Mouse (Mus musculus) liver, embryonic 16.5 days (tissue): ENCODE data around the gene Arl14ep. TPM values are rescaled to one million over a fixed set of nuclear protein-coding genes. Genes with fewer than 3 reads are reported as not detected.

Experiments used
- ATAC-seq: fragments of 200-750 bp; cut with Nextera tagmentation; 2 replicates; pipeline ENCODE4 v1.8.0; 2017; ENCODE audit warnings: low read depth, mild to moderate bottlenecking, moderate number of reproducible peaks, moderate library complexity
- H3K27ac ChIP-seq: fragments of 300-500 bp; sonication (generic); 2 replicates; pipeline ENCODE4 v1.5.1; 2014; ENCODE audit warnings: mild to moderate bottlenecking, low read length
- H3K27me3 ChIP-seq: fragments of 300-500 bp; sonication (generic); 2 replicates; pipeline ENCODE4 v1.6.1; 2014; ENCODE audit warnings: low read depth, low read length, mixed read lengths; ENCODE audit not compliant: control insufficient read depth, insufficient read depth
- H3K36me3 ChIP-seq: fragments of 300-500 bp; sonication (generic); 2 replicates; pipeline ENCODE4 v1.6.1; 2014; ENCODE audit warnings: mild to moderate bottlenecking; ENCODE audit not compliant: control insufficient read depth, insufficient read depth
- H3K4me1 ChIP-seq: fragments of 300-500 bp; sonication (generic); 2 replicates; pipeline ENCODE4 v1.6.1; 2014; ENCODE audit warnings: low read depth, low read length, mixed read lengths; ENCODE audit not compliant: control insufficient read depth
- H3K4me2 ChIP-seq: fragments of 300-500 bp; sonication (generic); 2 replicates; pipeline ENCODE4 v1.6.1; 2014; ENCODE audit warnings: low read depth, low read length, mixed read lengths
- H3K4me3 ChIP-seq: fragments of 300-500 bp; sonication (generic); 2 replicates; pipeline ENCODE4 v1.5.1; 2014; ENCODE audit warnings: low read depth, mild to moderate bottlenecking, low read length
- H3K9ac ChIP-seq: fragments of 300-500 bp; sonication (generic); 2 replicates; pipeline ENCODE4 v1.6.1; 2014; ENCODE audit warnings: low read depth, low read length
- H3K9me3 ChIP-seq: fragments of 300-500 bp; sonication (generic); replicated peaks from 2 replicates; pipeline ENCODE4 v1.6.1; 2016; ENCODE audit warnings: low read length; ENCODE audit not compliant: control insufficient read depth
- WGBS: fragments of 180-500 bp; shearing (Covaris S2); extraction: QIAGEN DNeasy Blood & Tissue Kit; methylation state at CpG from one replicate; pipeline ENCODE4 v1.1.7; 2014; ENCODE audit not compliant: insufficient replicate concordance; 5-methylcytosine and 5-hydroxymethylcytosine counted together
- polyA plus RNA-seq: library from polyadenylated mRNA; unstranded; fragments of >200 nt; fragmentation: Nextera tagmentation; extraction: Ambion mirVana; gene quantifications from 2 replicates; pipeline ENCODE4 v1.2.1, GENCODE M21; 2015

Arl14ep gene
- polyA plus RNA-seq, 1 experiment from 2014 or later: 7.2 TPM

GRCm38 (mm10) chr2:106984945-106985344, 10.7 kb upstream of the Arl14ep start:
- 52% methylated on average over 2 of the region's 2 CpGs for WGBS
- Histone ChIP-seq H3K4me1 (no peaks in the 10 kb centered on the region), H3K36me3 (no peaks in the 10 kb centered on the region), H3K4me2 (no peak overlapping the region), H3K27ac (no peak overlapping the region), H3K4me3 (no peak overlapping the region), H3K27me3 (no peaks in the 10 kb centered on the region), H3K9me3 (no peaks in the 10 kb centered on the region), H3K9ac (no peak overlapping the region)
- ATAC-seq: no peak

GRCm38 (mm10) chr2:106982503-106982902, 8.3 kb upstream of the Arl14ep start:
- no peak overlapping the region for H3K4me2 ChIP-seq
- WGBS: 40% methylated on average over 6 of the region's 6 CpGs
- no peak overlapping the region for H3K4me3 ChIP-seq
- no peaks in the 10 kb centered on the region for H3K4me1 ChIP-seq
- no peak overlapping the region for H3K27ac ChIP-seq
- no peaks in the 10 kb centered on the region for H3K27me3 ChIP-seq
- H3K9ac ChIP-seq: no peak overlapping the region
- H3K9me3 ChIP-seq: no peaks in the 10 kb centered on the region
- no peaks in the 10 kb centered on the region for H3K36me3 ChIP-seq
- ATAC-seq: no peak

- Histone ChIP-seq H3K4me3 (no peak overlapping the region), H3K9me3 (no peaks in the 10 kb centered on the region), H3K36me3 (no peaks in the 10 kb centered on the region), H3K9ac (no peak overlapping the region), H3K4me2 (no peak overlapping the region), H3K27ac (no peak overlapping the region), H3K4me1 (peaks cover 6% of the 10 kb centered on the region), H3K27me3 (no peaks in the 10 kb centered on the region)
- no peak for ATAC-seq
- 59% methylated on average over 3 of the region's 3 CpGs for WGBS
Measured at GRCm38 (mm10) chr2:106976472-106976871, 2.2 kb upstream of the Arl14ep start.

GRCm38 (mm10) chr2:106973332-106973958, 779 bp downstream of the Arl14ep start:
- peak overlapping the region; percentile 65 for H3K4me2 ChIP-seq
- WGBS: 50% methylated on average over 17 of the region's 17 CpGs

GRCm38 (mm10) chr2:106972851-106973250, 1.4 kb downstream of the Arl14ep start:
- Histone ChIP-seq H3K36me3 (no peaks in the 10 kb centered on the region), H3K9ac (no peak overlapping the region), H3K27ac (no peak overlapping the region), H3K27me3 (no peaks in the 10 kb centered on the region), H3K9me3 (no peaks in the 10 kb centered on the region), H3K4me1 (peaks cover 6% of the 10 kb centered on the region), H3K4me2 (peak overlapping the region; percentile 65; the same call in 1 of the 2 replicates), H3K4me3 (no peak overlapping the region)
- no peak for ATAC-seq
- WGBS: 79% methylated on average over 6 of the region's 6 CpGs

More at GRCm38 (mm10) chr2:106973332-106973958, 779 bp downstream of the Arl14ep start:
- H3K4me3 ChIP-seq: peak overlapping the region; percentile 75
- peak overlapping the region; percentile 84 for H3K9ac ChIP-seq
- H3K27ac ChIP-seq: no peak overlapping the region; the same call in 1 of the 2 replicates
- peaks cover 6% of the 10 kb centered on the region for H3K4me1 ChIP-seq
- no peak for ATAC-seq
- H3K9me3 ChIP-seq: no peaks in the 10 kb centered on the region
- no peaks in the 10 kb centered on the region for H3K36me3 ChIP-seq
- H3K27me3 ChIP-seq: no peaks in the 10 kb centered on the region

GRCm38 (mm10) chr2:106970971-106971370, 3.3 kb downstream of the Arl14ep start:
- no peak overlapping the region for H3K4me3 ChIP-seq
- no peak for ATAC-seq
- H3K9me3 ChIP-seq: no peaks in the 10 kb centered on the region
- no peak overlapping the region for H3K9ac ChIP-seq
- H3K4me2 ChIP-seq: no peak overlapping the region
- 81% methylated on average over 12 of the region's 12 CpGs for WGBS
- peaks cover 6% of the 10 kb centered on the region for H3K4me1 ChIP-seq
- peaks cover 2% of the 10 kb centered on the region; the same call in 1 of the 2 replicates for H3K36me3 ChIP-seq
- H3K27ac ChIP-seq: no peak overlapping the region
- no peaks in the 10 kb centered on the region for H3K27me3 ChIP-seq

- Histone ChIP-seq H3K4me3 (no peak overlapping the region), H3K27ac (no peak overlapping the region), H3K4me2 (no peak overlapping the region), H3K9me3 (no peaks in the 10 kb centered on the region), H3K27me3 (no peaks in the 10 kb centered on the region), H3K9ac (no peak overlapping the region), H3K36me3 (peaks cover 5% of the 10 kb centered on the region), H3K4me1 (peaks cover 4% of the 10 kb centered on the region)
- ATAC-seq: no peak
- WGBS: 68% methylated on average over 6 of the region's 6 CpGs
Measured at GRCm38 (mm10) chr2:106968320-106968719, 5.9 kb downstream of the Arl14ep start.

GRCm38 (mm10) chr2:106963560-106963959, 10.7 kb downstream of the Arl14ep start:
- H3K27me3 ChIP-seq: no peaks in the 10 kb centered on the region
- no peak overlapping the region for H3K27ac ChIP-seq
- WGBS: 57% methylated on average over 3 of the region's 3 CpGs

GRCm38 (mm10) chr2:106961650-106962049, 12.6 kb downstream of the Arl14ep start:
- Histone ChIP-seq H3K9me3 (no peaks in the 10 kb centered on the region), H3K36me3 (peaks cover 3% of the 10 kb centered on the region), H3K4me2 (no peak overlapping the region), H3K4me3 (no peak overlapping the region), H3K27ac (no peak overlapping the region), H3K9ac (no peak overlapping the region), H3K27me3 (no peaks in the 10 kb centered on the region), H3K4me1 (no peaks in the 10 kb centered on the region)
- WGBS: 66% methylated on average over 3 of the region's 3 CpGs
- no peak for ATAC-seq

More at GRCm38 (mm10) chr2:106963560-106963959, 10.7 kb downstream of the Arl14ep start:
- no peak overlapping the region for H3K4me3 ChIP-seq
- no peak for ATAC-seq
- H3K4me1 ChIP-seq: no peaks in the 10 kb centered on the region
- peaks cover 5% of the 10 kb centered on the region for H3K36me3 ChIP-seq
- no peak overlapping the region for H3K9ac ChIP-seq
- no peaks in the 10 kb centered on the region for H3K9me3 ChIP-seq
- no peak overlapping the region for H3K4me2 ChIP-seq
